Mouse (Mus musculus): Measurements from ENCODE around the gene Nr1h2.

The Nr1h2 gene

DNA sequence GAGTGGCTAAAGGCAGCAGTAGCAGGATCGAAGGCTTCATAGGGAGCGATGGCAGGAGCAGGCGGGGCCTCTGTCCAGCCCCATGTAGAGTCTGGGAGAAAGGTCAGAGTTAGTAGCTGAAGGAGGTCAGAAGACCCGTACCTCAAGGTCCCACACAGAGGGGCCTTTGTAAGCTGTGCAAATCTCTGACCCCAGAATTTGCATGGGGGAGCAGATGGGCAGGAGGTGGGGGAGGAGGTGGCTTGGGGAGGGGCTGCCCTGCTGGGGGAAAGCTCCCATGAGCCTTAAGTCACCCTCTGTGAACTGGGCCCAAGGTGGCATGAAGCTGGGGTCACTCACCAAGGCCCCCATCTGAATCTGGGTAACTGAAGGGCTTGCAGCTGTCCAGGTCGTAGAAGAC, 24.2 kb downstream of the Nr1h2 start:
- DNase-seq (ENCODE audit: low spot score in 2 of 2): peak in 1 of 2 experiments; percentile 38

DNA sequence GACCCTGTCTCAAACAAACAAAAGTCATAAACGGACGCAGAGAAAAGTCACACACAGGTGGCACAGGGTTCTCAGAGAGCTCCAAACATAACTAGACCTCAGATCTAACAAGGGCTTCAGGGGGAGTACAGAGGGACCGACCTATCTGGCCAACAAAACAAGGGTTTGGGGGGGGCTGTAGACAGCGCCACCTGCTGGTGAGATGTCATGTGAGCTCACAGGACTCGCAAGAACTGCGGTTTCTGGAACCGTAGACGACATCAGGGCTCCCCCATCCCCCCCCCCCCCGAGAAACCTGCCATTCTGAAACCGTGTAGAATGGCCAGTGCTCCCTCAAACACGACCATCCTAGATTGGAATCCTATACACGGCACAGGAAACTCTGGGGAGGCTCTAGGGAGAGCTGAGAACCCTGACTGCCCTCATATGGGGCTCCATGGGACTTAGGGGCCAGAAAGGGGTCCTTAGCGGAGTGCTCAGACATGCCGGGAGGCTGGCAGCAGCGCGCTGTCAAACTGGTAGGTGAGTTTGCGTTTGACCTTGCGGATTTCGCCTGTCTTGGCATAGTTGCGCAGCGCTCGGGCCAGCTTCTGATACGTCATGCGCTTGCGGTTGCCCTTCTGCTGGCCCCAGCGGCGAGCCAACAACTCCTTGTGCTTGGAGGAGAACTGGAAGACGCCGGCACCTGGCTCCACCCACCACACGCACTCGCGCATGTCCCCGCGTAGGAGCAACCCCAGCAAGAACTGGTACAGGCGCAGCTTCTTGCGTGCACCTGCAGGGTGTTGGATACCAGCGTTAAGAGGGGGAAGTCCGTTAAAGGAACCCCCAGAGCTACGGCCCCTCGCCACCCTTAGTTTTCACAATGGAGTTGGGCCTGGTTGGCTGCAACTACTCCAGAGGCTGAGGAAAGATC, 26.0 kb downstream of the Nr1h2 start:
- DNase-seq (ENCODE audit: low spot score in 2 of 2): peak; percentile 79 to 93

DNA sequence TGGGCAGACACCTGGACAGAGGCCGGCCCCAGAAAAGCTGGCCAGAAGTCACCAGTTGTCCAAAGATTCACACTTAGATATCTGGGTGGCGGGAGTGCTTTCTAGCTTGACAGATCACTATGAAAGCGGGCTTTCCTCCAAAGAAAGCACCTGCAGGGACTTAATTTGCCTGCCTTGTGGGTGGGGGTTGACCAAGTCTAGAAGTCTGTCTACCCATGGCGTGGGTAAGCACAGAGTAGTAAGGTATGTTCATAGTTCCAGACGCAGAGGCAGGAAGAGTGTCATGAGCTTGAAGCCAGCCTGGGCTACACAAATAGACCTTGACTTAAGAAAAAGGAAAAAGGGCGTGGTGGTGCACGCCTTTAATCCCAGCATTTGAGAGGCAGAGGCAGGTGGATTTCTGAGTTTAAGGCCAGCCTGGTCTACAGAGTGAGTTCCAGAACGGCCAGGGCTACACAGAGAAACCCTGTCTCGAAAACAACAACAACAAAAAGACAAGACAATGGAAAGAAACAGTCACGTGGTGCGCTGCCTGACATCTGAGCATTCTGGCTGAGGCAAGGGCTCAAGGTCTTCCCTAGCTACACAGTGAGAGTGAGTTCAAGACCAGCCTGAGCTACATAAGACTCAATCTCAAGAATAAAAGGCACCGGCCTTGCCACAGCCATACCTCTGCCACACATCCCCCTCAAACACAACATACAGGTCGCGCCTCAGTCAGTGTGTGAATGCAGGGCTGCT, 27.2 kb downstream of the Nr1h2 start:
- DNase-seq (ENCODE audit: low spot score in 2 of 2): no peak

DNA sequence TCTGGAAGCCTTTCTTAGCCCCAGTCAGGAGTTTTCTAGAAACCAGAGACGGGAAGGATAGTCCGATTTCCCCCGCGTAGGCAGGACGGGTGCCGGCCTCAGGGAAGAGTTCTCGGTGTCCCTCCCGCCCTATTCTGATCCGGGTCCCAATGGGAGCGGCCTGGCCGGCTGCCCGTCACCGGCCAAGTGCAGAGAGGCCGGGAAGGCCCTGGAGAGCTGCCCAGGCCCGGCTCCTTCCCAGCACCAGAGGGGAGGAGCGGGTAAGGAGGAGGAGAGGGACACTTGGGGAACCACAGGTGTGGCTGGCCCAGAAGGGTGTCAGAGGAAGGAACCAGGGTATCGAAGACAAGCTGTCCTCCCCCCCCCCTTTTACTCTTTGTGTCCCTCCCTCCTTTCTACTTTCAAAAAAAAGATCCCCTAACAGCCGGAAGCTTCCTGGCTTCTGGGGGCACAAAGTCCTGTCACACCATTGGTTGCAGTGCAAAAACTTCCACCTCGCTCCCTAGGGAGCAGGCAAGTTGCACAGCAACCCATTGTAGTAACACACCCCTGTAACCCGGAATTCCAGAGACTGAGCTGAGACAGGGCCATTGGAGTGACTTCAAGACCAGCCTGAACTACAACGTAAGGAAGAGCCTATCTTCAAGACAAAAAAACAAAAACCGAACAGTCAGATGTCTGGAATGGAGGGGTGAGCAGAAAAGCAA, 28.5 kb downstream of the Nr1h2 start:
- DNase-seq (ENCODE audit: low spot score in 2 of 2): no peak

DNA sequence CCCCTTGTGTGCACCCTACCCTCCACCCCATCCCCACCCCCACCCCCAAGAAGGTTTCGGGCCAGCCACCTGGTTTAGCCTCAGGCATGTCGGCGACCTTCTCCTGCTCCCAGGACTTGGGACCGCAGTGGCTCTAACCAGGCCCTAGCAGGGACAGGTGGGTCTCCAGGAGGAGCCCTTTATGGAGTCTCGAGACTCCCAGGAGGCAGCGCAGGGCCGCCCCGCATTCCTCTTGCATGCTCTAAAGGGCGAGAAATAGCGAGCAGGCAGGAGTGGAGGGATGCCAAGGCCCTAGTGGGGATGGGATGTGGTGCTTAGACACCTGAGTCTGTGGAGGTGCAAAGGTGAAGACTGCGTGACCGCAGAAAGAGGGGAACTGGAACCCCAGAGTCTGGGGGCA, 29.2 kb downstream of the Nr1h2 start, which contains the start of gene Mybpc2:
TSS of gene Mybpc2 (minus strand) at position 155 of the 400 bp plus-strand sequence.
- DNase-seq (ENCODE audit: low spot score in 2 of 2): no peak

DNA sequence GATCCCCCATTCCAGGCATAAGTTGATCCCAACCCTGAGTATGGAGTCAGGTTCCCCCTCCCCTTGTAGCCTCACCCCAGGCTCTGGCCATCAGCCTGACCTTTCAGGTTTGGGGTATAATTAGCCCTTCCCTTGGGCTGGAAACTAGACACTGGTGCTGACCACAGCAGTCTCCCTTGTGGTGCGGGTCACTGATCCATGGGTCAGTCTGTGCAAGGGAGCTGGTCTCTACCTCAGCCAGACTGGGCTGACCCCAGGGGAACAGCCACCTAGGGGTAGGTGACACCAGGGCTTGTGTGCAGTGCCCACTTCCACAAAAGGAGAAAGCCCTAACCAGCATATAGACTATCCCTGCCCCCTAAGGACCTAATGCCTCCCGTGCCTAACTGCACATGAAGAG, 30.7 kb downstream of the Nr1h2 start:
- DNase-seq (ENCODE audit: low spot score in 2 of 2): no peak

DNA sequence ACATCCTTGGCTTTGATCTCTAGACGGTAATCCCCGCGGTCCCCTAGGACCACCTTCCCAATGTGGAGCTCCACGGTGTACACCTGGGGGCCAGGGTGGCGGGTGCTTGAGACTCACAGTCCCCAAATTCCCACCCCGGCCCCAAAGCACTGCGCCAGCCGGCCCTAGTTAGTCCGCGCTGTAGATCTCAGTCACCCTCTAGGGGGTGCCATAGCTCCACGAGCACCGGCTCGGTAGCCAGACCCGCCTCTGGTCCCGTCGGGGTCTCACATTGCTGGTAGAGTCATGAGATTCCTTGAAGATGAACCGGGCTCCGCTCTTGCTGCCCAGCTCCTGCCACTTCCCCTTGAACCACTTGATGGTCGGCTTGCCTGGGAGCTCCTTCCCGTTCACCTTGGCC, 32.0 kb downstream of the Nr1h2 start:
- DNase-seq (ENCODE audit: low spot score in 2 of 2): peak; percentile 68 to 85

DNA sequence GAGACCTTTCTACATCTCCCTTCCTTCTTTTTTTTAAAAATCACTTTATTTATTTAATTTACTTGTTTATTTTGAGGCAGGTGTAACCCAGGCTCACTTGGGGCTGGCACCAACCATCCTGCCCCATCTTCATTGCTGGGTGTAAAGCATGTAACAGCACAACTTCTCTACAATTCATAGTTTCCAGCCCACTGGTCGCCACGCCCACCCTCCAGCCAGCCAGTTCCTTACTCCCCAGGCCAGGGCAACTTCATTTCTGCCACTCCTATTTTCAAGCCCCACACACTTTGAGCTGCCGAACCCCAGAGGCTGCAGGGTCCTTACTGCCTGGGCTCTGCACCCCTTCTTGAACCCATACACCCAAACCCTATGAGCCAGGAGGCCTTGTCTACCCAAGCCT, 32.8 kb downstream of the Nr1h2 start:
- DNase-seq (ENCODE audit: low spot score in 2 of 2): no peak

DNA sequence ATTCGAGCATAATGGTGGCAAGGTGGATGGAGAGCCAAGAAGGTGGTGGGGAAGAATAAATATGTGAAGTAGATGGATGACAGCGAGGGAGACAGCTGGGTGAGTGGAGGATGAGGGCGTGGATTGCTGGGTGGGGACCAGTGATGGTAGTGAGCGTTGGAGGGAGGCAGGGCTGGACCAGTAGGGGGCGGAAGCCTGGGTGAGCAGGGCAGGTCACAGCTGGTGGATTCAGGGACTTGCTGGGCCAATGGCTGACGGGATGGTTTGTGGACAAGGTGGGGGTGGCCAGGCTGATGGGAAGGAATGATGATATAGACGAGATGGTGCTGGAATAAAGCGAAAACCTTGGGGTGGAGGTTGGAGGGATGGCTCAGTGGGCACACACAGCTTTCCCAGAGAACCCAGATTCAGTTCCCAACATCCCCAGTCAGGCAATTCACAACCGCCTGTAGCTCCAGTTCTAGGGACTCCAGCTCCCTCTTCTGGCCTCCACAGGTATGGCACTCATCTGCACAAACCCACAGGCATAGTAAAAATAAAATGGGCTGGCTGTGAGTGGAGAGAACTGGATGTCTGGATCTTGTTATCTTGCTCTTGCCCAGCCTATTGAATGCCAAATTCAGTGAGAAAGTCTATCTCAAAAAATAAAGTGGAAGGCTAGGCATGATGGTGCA, 34.4 kb downstream of the Nr1h2 start:
- DNase-seq (ENCODE audit: low spot score in 2 of 2): no peak

DNA sequence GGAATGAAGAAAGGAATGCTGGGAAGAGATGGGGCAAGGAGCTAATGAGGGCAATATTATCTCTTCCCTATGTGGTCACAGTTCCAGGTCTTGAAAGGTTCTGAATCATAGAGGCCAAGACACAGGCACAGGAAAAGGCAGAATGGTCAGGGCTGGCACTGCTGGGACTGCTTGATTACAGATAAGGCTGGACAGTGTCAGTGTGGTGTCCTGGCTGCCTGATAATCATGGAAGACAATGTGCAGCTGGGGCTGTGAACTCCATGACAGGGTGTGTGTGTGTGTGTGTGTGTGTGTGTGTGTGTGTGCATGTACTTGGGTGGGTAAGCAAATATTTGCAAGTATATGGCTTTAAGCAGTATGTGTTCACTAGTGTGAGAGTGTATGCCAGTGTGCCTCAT, 46.3 kb downstream of the Nr1h2 start:
- DNase-seq (ENCODE audit: low spot score in 2 of 2): no peak

DNA sequence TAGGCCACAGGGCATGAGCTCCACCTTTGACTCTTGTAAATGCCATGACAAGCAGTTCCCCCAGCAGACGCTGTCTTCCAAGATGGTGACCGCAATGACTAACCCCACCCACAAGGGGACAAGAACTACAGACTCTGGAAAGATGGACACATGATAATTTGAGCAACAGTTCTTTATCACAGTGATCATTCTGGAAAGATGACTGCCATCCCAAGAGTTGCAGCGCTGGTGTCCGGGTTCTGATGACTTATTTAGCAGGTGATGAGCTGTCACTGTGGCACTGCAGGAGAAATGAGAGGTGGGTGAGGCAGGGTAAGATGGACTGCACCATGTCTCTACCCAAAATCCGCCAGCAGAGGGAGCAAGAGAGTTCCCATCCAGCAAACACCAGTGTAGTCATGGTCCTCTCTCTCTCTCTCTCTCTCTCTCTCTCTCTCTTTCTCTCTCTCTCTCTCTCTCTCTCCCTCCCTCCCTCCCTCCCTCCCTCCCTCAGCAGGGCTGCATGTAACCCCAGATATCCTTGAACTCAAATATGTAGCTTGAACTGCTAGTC, 52.1 kb downstream of the Nr1h2 start:
- DNase-seq (ENCODE audit: low spot score in 2 of 2): peak; percentile 74 to 93

DNA sequence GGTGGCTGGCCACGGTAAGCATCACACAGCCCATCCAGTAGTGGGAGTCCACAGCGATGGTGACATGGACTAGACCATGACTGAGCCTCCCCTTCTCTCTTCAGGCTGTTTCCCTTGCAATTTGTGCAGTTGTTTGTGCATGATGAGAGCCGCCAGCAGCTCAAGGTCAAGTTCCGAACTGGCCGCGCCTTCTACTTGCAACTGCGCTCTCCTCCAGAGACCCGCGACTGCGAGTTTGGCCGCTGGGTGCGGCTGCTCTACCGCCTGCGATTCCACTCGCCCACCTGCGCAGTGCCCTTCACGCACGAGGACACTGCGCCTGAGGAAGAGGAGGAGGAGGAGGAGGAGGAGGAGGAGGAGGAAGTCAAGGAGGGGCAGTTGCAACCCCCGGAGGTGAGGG, 53.7 kb downstream of the Nr1h2 start:
- DNase-seq (ENCODE audit: low spot score in 2 of 2): peak in 1 of 2 experiments; percentile 10

All from spleen, postnatal 4 days (tissue).